Mouse (Mus musculus): ENCODE results near the gene Ssx2ip. TPM values are rescaled to one million over a fixed set of nuclear protein-coding genes. Genes with fewer than 3 reads are reported as not detected.

The Ssx2ip gene
- polyA plus RNA-seq (2015; fragmentation: Nextera tagmentation; extraction: Ambion mirVana), result 13.3 and 14.4 TPM in 2 replicates

GRCm38 (mm10) chr3:146404311-146405201, at the start of gene Ssx2ip:
Ssx2ip (plus strand) TSS chr3:146404642.
- under 1% methylated on average over 99 of the region's 100 CpGs for WGBS
- H3K27ac ChIP-seq, result peak within 1 kb of the TSS; percentile 88
- peaks cover 36% of the 10 kb centered on the region for H3K4me1 ChIP-seq (replicated peaks)
- no peaks in the 10 kb centered on the region for H3K36me3 ChIP-seq
- H3K9ac ChIP-seq, result peak within 1 kb of the TSS; percentile 95
- H3K9me3 ChIP-seq, result 0 out of 2 replicates have a peak, but pooled peaks cover 8% of the 10 kb centered on the region
- H3K4me3 ChIP-seq, result peak within 1 kb of the TSS; percentile 88
- H3K4me2 ChIP-seq, result peak within 1 kb of the TSS; percentile 85
- ATAC-seq (ENCODE audit: low FRiP score), result peak; percentile 99
- 0 out of 2 replicates have a peak, but pooled peaks cover 2% of the 10 kb centered on the region for H3K27me3 ChIP-seq

GRCm38 (mm10) chr3:146355146-146355545, 49.3 kb upstream of the Ssx2ip start:
- Histone ChIP-seq H3K27ac (no peak overlapping the region), H3K4me3 (no peak overlapping the region), H3K9ac (no peak overlapping the region), H3K27me3 (no peaks in the 10 kb centered on the region), H3K4me2 (no peak overlapping the region), H3K36me3 (no peaks in the 10 kb centered on the region), H3K9me3 (no peaks in the 10 kb centered on the region), H3K4me1 (replicated peaks) (no peaks in the 10 kb centered on the region)
- no peak for ATAC-seq (ENCODE audit: low FRiP score)
- 85% methylated on average over 3 of the region's 3 CpGs for WGBS

- Histone ChIP-seq H3K9ac (no peak overlapping the region), H3K4me3 (no peak overlapping the region), H3K4me2 (no peak overlapping the region), H3K36me3 (no peaks in the 10 kb centered on the region), H3K27ac (no peak overlapping the region), H3K4me1 (replicated peaks) (no peaks in the 10 kb centered on the region), H3K27me3 (peaks cover 26% of the 10 kb centered on the region), H3K9me3 (no peaks in the 10 kb centered on the region)
- WGBS, result 92% methylated on average over 9 of the region's 9 CpGs
- no peak for ATAC-seq (ENCODE audit: low FRiP score)
Observed at GRCm38 (mm10) chr3:146365471-146365870, 39.0 kb upstream of the Ssx2ip start.

GRCm38 (mm10) chr3:146367058-146367457, 37.4 kb upstream of the Ssx2ip start:
- 97% methylated on average over 2 of the region's 2 CpGs for WGBS
- Histone ChIP-seq H3K9ac (no peak overlapping the region), H3K27me3 (peaks cover 41% of the 10 kb centered on the region), H3K27ac (no peak overlapping the region), H3K36me3 (no peaks in the 10 kb centered on the region), H3K9me3 (no peaks in the 10 kb centered on the region), H3K4me3 (no peak overlapping the region), H3K4me1 (replicated peaks) (no peaks in the 10 kb centered on the region), H3K4me2 (no peak overlapping the region)
- no peak for ATAC-seq (ENCODE audit: low FRiP score)

- 91% methylated on average over 7 of the region's 7 CpGs for whole genome bisulfite sequencing
- H3K27ac ChIP-seq, result no peak overlapping the region
- no peak overlapping the region for H3K4me3 ChIP-seq
- peaks cover 9% of the 10 kb centered on the region; the same call in 1 of the 2 replicates for H3K4me1 ChIP-seq (replicated peaks)
- no peaks in the 10 kb centered on the region for H3K9me3 ChIP-seq
- H3K4me2 ChIP-seq, result no peak overlapping the region
- peaks cover 64% of the 10 kb centered on the region for H3K27me3 ChIP-seq
- H3K36me3 ChIP-seq, result no peaks in the 10 kb centered on the region
- no peak for ATAC-seq (ENCODE audit: low FRiP score)
- H3K9ac ChIP-seq, result no peak overlapping the region
Observed at GRCm38 (mm10) chr3:146370553-146371095, 33.8 kb upstream of the Ssx2ip start.

- WGBS, result 79% methylated on average over 5 of the region's 5 CpGs
Observed at GRCm38 (mm10) chr3:146371201-146371600, 33.2 kb upstream of the Ssx2ip start.

GRCm38 (mm10) chr3:146374596-146375175, 29.8 kb upstream of the Ssx2ip start:
- Histone ChIP-seq H3K27ac (no peak overlapping the region), H3K36me3 (no peaks in the 10 kb centered on the region), H3K4me1 (replicated peaks) (peaks cover 9% of the 10 kb centered on the region; the same call in 1 of the 2 replicates), H3K27me3 (peaks cover 81% of the 10 kb centered on the region), H3K9me3 (no peaks in the 10 kb centered on the region), H3K4me3 (no peak overlapping the region), H3K4me2 (no peak overlapping the region), H3K9ac (no peak overlapping the region)
- ATAC-seq (ENCODE audit: low FRiP score), result no peak
- 79% methylated on average over 3 of the region's 3 CpGs for WGBS

More at GRCm38 (mm10) chr3:146371201-146371600, 33.2 kb upstream of the Ssx2ip start:
- Histone ChIP-seq H3K4me3 (no peak overlapping the region), H3K27ac (no peak overlapping the region), H3K9me3 (no peaks in the 10 kb centered on the region), H3K9ac (no peak overlapping the region), H3K4me1 (replicated peaks) (peaks cover 9% of the 10 kb centered on the region; the same call in 1 of the 2 replicates), H3K27me3 (peaks cover 68% of the 10 kb centered on the region), H3K4me2 (no peak overlapping the region), H3K36me3 (no peaks in the 10 kb centered on the region)
- no peak for ATAC-seq (ENCODE audit: low FRiP score)

- Histone ChIP-seq H3K27me3 (peaks cover 76% of the 10 kb centered on the region), H3K4me1 (replicated peaks) (peaks cover 14% of the 10 kb centered on the region), H3K9me3 (no peaks in the 10 kb centered on the region), H3K9ac (no peak overlapping the region), H3K27ac (no peak overlapping the region), H3K4me3 (no peak overlapping the region), H3K4me2 (no peak overlapping the region), H3K36me3 (no peaks in the 10 kb centered on the region)
- WGBS, result 9% methylated on average over 4 of the region's 4 CpGs
- ATAC-seq (ENCODE audit: low FRiP score), result 0 out of 2 replicates have a peak, but pooled peaks have one; percentile 45
Observed at GRCm38 (mm10) chr3:146375224-146375657, 29.2 kb upstream of the Ssx2ip start.

- no peak for ATAC-seq (ENCODE audit: low FRiP score)
- peaks cover 68% of the 10 kb centered on the region for H3K27me3 ChIP-seq
- no peaks in the 10 kb centered on the region for H3K36me3 ChIP-seq
- H3K9ac ChIP-seq, result no peak overlapping the region
- no peak overlapping the region for H3K4me3 ChIP-seq
- H3K27ac ChIP-seq, result no peak overlapping the region
- no peak overlapping the region for H3K4me2 ChIP-seq
- H3K4me1 ChIP-seq (replicated peaks), result peaks cover 15% of the 10 kb centered on the region
- WGBS, result 78% methylated on average over 15 of the region's 15 CpGs
- H3K9me3 ChIP-seq, result no peaks in the 10 kb centered on the region
Observed at GRCm38 (mm10) chr3:146376337-146377130, 27.9 kb upstream of the Ssx2ip start.

- ATAC-seq (ENCODE audit: low FRiP score), result no peak
- H3K9ac ChIP-seq, result no peak overlapping the region
- H3K4me1 ChIP-seq (replicated peaks), result peaks cover 15% of the 10 kb centered on the region
- peaks cover 66% of the 10 kb centered on the region for H3K27me3 ChIP-seq
- H3K27ac ChIP-seq, result no peak overlapping the region
- H3K4me2 ChIP-seq, result no peak overlapping the region
- H3K4me3 ChIP-seq, result no peak overlapping the region
- no peaks in the 10 kb centered on the region for H3K9me3 ChIP-seq
- 91% methylated on average over 5 of the region's 5 CpGs for WGBS
- no peaks in the 10 kb centered on the region for H3K36me3 ChIP-seq
Observed at GRCm38 (mm10) chr3:146377216-146377615, 27.2 kb upstream of the Ssx2ip start.

GRCm38 (mm10) chr3:146378753-146379152, 25.7 kb upstream of the Ssx2ip start:
- ATAC-seq (ENCODE audit: low FRiP score), result no peak
- 73% methylated on average over 8 of the region's 8 CpGs for WGBS
- no peak overlapping the region for H3K4me3 ChIP-seq
- H3K36me3 ChIP-seq, result no peaks in the 10 kb centered on the region
- H3K27ac ChIP-seq, result no peak overlapping the region
- H3K9me3 ChIP-seq, result peaks cover 5% of the 10 kb centered on the region; the same call in 1 of the 2 replicates
- H3K4me2 ChIP-seq, result no peak overlapping the region
- H3K4me1 ChIP-seq (replicated peaks), result peaks cover 15% of the 10 kb centered on the region
- no peak overlapping the region for H3K9ac ChIP-seq
- peaks cover 58% of the 10 kb centered on the region for H3K27me3 ChIP-seq
